ENCODE assay signal across 27 mouse cellular contexts in genomic region chr3:27949175-27949872, GRCm38 (mm10). TPM values are rescaled to one million over a fixed set of nuclear protein-coding genes. Genes with fewer than 3 reads are reported as not detected.
DNase-seq lines count a peak whose midpoint lies in the region; ATAC-seq lines count a peak whose summit lies in the region.
"Had no signal": no experiment of that assay in that cellular context is flagged by ENCODE, and none has a peak within 500 bp of the region (broad histone marks: within the 10 kb centered on the region; RNA-seq: fewer than 3 reads in every experiment).

No protein-coding gene starts in this region.

- H3K9me3 ChIP-seq in kidney, embryonic 15.5 days (replicated peaks), result no peaks in the 10 kb centered on the region
- H3K9me3 ChIP-seq in kidney, embryonic 14.5 days (ENCODE audit: control insufficient read depth, low read length), result no peaks in the 10 kb centered on the region
- no peaks in the 10 kb centered on the region for H3K9me3 ChIP-seq in embryonic facial prominence, embryonic 12.5 days
- H3K9me3 ChIP-seq: embryonic facial prominence, embryonic 15.5 days; forebrain, embryonic 10.5 days; G1E; heart, embryonic 10.5 days; heart, embryonic 15.5 days; hindbrain, embryonic 13.5 days had no signal

- WGBS in kidney, embryonic 15.5 days, result 78% methylated on average over 5 of the region's 5 CpGs
- WGBS in kidney, embryonic 14.5 days, result 76% methylated on average over 5 of the region's 5 CpGs
- 70% methylated on average over 5 of the region's 5 CpGs for WGBS in embryonic facial prominence, embryonic 12.5 days

- no peaks in the 10 kb centered on the region for H3K27me3 ChIP-seq in kidney, embryonic 15.5 days
- H3K27me3 ChIP-seq in kidney, embryonic 14.5 days (ENCODE audit: control insufficient read depth, insufficient read depth, low read length), result no peaks in the 10 kb centered on the region
- no peaks in the 10 kb centered on the region for H3K27me3 ChIP-seq in embryonic facial prominence, embryonic 12.5 days
- H3K27me3 ChIP-seq: embryonic facial prominence, embryonic 15.5 days; heart, embryonic 15.5 days; hindbrain, embryonic 13.5 days had no signal

- DNase-seq in kidney, adult 11 months, result peak; percentile 28
- DNase-seq in kidney, postnatal 14 days, result peak; percentile 7
- DNase-seq in adrenal gland, adult 18-20 months (ENCODE audit: low spot score in 2 of 2), result no peak
- DNase-seq: adrenal gland, postnatal 10 days; cerebellum, adult 11 months; cerebellum, adult 8-10 months; cerebellum, postnatal 25 days; gastrocnemius, postnatal 36 days; heart, adult 18-20 months; heart, postnatal 14 days had no signal

- H3K27ac ChIP-seq in kidney, embryonic 15.5 days, result no peak overlapping the region
- H3K27ac ChIP-seq in kidney, embryonic 14.5 days (ENCODE audit: low read depth, low read length), result no peak overlapping the region
- H3K27ac ChIP-seq in embryonic facial prominence, embryonic 12.5 days, result no peak overlapping the region
- H3K27ac ChIP-seq: embryonic facial prominence, embryonic 15.5 days; forebrain, embryonic 10.5 days; heart, embryonic 10.5 days; heart, embryonic 15.5 days; hindbrain, embryonic 13.5 days; hindbrain, postnatal 0 days had no signal

- no peaks in the 10 kb centered on the region for H3K36me3 ChIP-seq in kidney, embryonic 15.5 days
- no peaks in the 10 kb centered on the region for H3K36me3 ChIP-seq in kidney, embryonic 14.5 days (ENCODE audit: control insufficient read depth, insufficient read depth, low read length)
- H3K36me3 ChIP-seq in embryonic facial prominence, embryonic 12.5 days, result no peaks in the 10 kb centered on the region
- H3K36me3 ChIP-seq: embryonic facial prominence, embryonic 15.5 days; forebrain, embryonic 10.5 days; G1E; heart, embryonic 15.5 days; hindbrain, embryonic 13.5 days had no signal

- ATAC-seq in kidney, embryonic 15.5 days (replicated peaks; ENCODE audit: low FRiP score), result no peak
- ATAC-seq in kidney, embryonic 14.5 days (ENCODE audit: low FRiP score, low TSS enrichment), result no peak
- 0 out of 2 replicates have a peak, but pooled peaks have one; percentile 60 for ATAC-seq in embryonic facial prominence, embryonic 12.5 days (ENCODE audit: insufficient number of reproducible peaks, insufficient read depth, low FRiP score, low TSS enrichment)
- ATAC-seq: forebrain, embryonic 14.5 days; hindbrain, postnatal 0 days had no signal

- no peaks in the 10 kb centered on the region for H3K4me1 ChIP-seq in kidney, embryonic 15.5 days
- no peaks in the 10 kb centered on the region for H3K4me1 ChIP-seq in kidney, embryonic 14.5 days (ENCODE audit: control insufficient read depth, insufficient read depth, low read length)
- H3K4me1 ChIP-seq in embryonic facial prominence, embryonic 12.5 days, result 0 out of 2 replicates have a peak, but pooled peaks cover 11% of the 10 kb centered on the region
- H3K4me1 ChIP-seq: embryonic facial prominence, embryonic 15.5 days; forebrain, embryonic 10.5 days; heart, embryonic 10.5 days; heart, embryonic 15.5 days; hindbrain, embryonic 13.5 days had no signal

- no peak overlapping the region for H3K4me2 ChIP-seq in kidney, embryonic 15.5 days
- no peak overlapping the region for H3K4me2 ChIP-seq in kidney, embryonic 14.5 days (replicated peaks; ENCODE audit: low read depth, low read length)
- H3K4me2 ChIP-seq in embryonic facial prominence, embryonic 12.5 days (replicated peaks), result no peak overlapping the region
- H3K4me2 ChIP-seq: embryonic facial prominence, embryonic 15.5 days; heart, embryonic 15.5 days; hindbrain, embryonic 13.5 days had no signal

- H3K9ac ChIP-seq in kidney, embryonic 15.5 days, result no peak overlapping the region
- no peak overlapping the region for H3K9ac ChIP-seq in kidney, embryonic 14.5 days (ENCODE audit: low read depth, low read length)
- no peak overlapping the region for H3K9ac ChIP-seq in embryonic facial prominence, embryonic 12.5 days
- H3K9ac ChIP-seq: embryonic facial prominence, embryonic 15.5 days; heart, embryonic 15.5 days; hindbrain, embryonic 13.5 days had no signal

- no peak overlapping the region for H3K4me3 ChIP-seq in kidney, embryonic 15.5 days (replicated peaks)
- H3K4me3 ChIP-seq in kidney, embryonic 14.5 days (ENCODE audit: low read length), result no peak overlapping the region
- no peak overlapping the region for H3K4me3 ChIP-seq in embryonic facial prominence, embryonic 12.5 days
- H3K4me3 ChIP-seq: embryonic facial prominence, embryonic 15.5 days; erythroblast, embryonic 14.5 days; forebrain, embryonic 10.5 days; heart, embryonic 10.5 days; heart, embryonic 15.5 days; hindbrain, embryonic 13.5 days had no signal

RNA-seq across cellular contexts. Expression of gene Pld1, which starts 10.8 kb away (rescaled TPM):
- 5.0 and 6.0 TPM in 2 replicates for polyA plus RNA-seq in kidney, embryonic 15.5 days (2015; fragmentation: Nextera tagmentation; extraction: Ambion mirVana)
- polyA plus RNA-seq in kidney, embryonic 14.5 days (2014; fragmentation: Nextera tagmentation; extraction: Ambion mirVana), result 2.9 and 4.8 TPM in 2 replicates
- polyA plus RNA-seq in embryonic facial prominence, embryonic 12.5 days (2016; fragmentation: Nextera tagmentation; extraction: Ambion mirVana), result 3.1 and 4.2 TPM in 2 replicates
- total RNA-seq in adrenal gland, adult 18-20 months (2021), result 1 to 10 TPM; 5.5 to 6.9 TPM
- polyA plus RNA-seq: erythroblast, embryonic 14.5 days; G1E had no signal

RNA-seq across cellular contexts. Expression of gene Tmem212, which starts 53.2 kb away (rescaled TPM):
- not detected in 2 replicates for polyA plus RNA-seq in kidney, embryonic 15.5 days (2015; fragmentation: Nextera tagmentation; extraction: Ambion mirVana)
- not detected in 2 replicates for polyA plus RNA-seq in kidney, embryonic 14.5 days (2014; fragmentation: Nextera tagmentation; extraction: Ambion mirVana)
- not detected in 2 replicates for polyA plus RNA-seq in embryonic facial prominence, embryonic 12.5 days (2016; fragmentation: Nextera tagmentation; extraction: Ambion mirVana)
- not detected for total RNA-seq in adrenal gland, adult 18-20 months (2021)
- total RNA-seq: adrenal gland, postnatal 10 days; adrenal gland, postnatal 4 days; G1E; gastrocnemius, adult 8-10 months; gastrocnemius, postnatal 36 days; hematopoietic stem cell, adult 5-6 weeks had no signal
- polyA plus RNA-seq: brain, embryonic 14.5 days; erythroblast, embryonic 14.5 days; forebrain, embryonic 10.5 days; forebrain, embryonic 14.5 days; G1E; heart, embryonic 10.5 days; heart, embryonic 15.5 days; hindbrain, embryonic 13.5 days; intestine, embryonic 14.5 days had no signal

Comparison
In these comparisons a context has a peak if more than half of its experiments do, and no peak if none do; other contexts are left out.
1. DNase-seq: peak in kidney, adult 11 months (single experiment) and kidney, postnatal 14 days (single experiment); none in adrenal gland, adult 18-20 months (0 of 2).